Mouse (Mus musculus): ENCODE measurements around the gene Sema6b.

Gene Sema6b

DNA sequence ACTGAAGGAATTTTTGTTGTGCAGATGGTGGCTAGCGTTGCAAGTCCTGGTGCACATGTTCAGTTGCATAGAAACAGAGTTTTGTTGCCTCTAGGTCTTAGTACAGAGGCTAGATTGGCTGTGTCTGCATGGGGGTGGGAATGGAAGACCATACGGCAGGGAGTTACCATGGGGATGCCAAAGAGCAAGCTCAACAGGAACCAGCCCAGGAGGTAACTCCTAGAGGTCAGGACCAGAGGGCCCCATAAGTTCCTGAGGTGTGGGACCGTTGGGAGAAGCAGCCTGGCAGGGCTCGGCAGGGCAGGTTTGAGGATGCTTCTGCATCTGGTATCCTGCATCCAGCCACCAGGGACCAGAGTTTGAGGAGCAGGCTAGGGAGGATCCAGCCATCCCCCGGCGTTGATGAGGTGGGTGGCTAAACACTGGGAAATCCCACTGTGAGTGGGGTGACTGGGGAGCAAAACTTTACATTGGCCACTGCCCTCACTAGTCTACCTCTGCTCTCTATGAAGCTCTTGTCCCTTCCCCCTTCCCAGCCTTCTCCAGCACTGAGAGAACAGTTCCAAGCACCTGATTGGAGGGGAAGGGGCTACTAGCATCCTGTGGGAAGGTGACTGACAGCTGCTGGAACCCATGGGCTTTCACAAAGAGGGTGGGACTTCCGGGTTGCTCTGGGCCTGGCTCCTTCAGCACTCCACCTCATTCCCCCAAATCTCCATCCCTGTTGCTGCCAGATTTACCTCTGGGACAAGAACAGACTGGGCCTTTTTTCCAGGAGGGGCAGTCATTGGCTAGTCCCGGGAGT is 59.2 kb downstream of the Sema6b start:
- peak; percentile 96 for DNase-seq

DNA sequence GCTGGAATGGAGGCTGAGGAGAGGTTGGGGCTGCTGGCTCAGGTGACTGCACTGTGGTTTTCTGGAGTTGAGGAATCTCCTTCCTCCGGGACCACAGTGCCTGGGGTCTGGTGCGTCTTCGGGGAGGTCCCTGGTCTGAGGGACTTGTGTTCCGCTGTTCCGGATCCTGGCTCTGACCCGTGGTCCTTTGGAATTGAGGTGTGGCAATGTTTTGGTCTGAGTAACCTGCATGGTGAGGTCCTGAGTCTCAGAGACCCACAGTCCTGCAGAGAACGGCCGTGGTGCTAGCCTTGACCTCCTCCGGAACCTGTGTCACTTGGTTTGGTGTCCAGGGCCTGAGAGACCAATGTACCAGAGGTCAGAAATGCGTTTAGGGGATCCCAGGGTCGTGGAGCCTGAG is 60.2 kb downstream of the Sema6b start:
- peak; percentile 96 for DNase-seq

DNA sequence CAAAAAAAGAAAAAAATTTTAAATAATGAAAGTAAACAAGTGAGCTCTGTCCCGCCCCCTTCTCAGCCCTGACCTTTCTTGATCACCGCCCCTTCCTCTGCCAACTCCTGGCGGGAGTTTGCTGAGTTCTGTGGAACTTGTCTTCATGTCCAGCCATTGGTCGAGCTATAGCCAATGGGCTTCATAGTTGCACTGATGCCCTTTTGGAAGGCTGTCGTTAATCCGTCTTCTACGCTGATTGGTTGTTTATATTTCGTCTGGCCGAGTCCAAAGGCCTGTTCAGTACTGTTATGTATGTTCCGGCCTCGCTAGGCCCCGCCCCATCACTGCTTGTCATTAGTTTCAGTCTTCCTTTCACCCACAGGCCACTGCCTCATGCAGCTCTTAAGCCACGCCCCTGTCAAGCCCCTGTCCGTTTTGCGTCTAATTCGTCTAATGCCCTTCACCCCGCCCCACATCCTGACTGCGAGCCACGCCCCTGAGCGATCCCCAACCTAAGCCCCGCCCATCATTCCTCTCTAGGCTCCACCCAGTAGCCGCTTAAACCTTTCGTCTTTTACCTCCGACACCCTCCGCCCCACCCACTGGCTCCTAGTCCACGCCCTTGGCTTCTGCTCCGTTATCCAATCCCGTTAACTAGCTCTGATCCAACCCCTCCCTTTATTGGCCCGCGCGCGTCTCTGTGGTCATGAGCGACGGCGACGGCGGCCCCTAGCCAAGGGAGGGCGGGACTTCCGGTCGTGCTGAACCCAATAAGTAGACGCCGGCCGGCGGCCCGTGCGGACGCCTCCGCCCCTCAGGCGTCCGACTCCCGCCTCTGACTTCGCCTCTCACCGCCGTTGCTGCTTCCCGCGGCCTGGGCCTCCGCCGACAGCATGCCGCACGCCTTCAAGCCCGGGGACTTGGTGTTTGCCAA is 61.0 kb downstream of the Sema6b start, which contains the start of gene Hdgfl2:
Gene Hdgfl2 (plus strand): TSS at position 755 of the 916 bp plus-strand sequence.
- peak; percentile 100 for DNase-seq

DNA sequence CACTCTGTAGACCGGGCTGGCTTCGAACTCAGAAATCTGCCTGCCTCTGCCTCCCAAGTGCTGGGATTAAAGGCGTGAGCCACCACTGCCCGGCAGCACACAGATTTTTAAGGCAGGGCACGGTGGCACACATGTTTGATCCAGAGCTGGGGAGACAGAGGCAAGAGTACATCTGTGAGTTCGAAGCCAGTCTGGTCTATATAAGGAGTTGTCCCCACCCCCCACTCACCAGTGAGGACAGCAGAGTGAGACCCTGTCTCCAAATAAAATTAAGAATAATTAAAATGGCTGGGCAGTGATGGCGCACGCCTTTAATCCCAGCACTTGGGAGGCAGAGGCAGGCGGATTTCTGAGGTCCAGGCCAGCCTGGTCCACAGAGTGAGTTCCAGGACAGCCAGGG is 61.8 kb downstream of the Sema6b start:
- peak; percentile 95 for DNase-seq

DNA sequence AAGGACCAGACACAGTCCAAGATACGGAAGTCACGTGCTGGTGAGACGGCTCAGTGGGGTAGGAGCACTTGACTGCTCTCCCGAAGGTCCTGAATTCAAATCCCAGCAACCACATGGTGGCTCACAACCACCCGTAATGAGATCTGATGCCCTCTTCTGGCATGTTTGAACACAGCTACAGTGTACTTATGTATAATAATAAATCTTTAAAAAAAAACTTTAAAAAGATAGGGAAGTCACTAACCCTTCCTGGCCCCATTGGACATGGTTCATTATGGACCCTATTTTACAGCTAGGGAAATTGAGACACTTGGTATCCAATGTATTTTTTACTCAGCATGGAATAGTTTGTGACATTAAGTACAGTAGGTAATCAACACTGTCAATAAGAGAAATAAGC is 62.6 kb downstream of the Sema6b start:
- no peak for DNase-seq

DNA sequence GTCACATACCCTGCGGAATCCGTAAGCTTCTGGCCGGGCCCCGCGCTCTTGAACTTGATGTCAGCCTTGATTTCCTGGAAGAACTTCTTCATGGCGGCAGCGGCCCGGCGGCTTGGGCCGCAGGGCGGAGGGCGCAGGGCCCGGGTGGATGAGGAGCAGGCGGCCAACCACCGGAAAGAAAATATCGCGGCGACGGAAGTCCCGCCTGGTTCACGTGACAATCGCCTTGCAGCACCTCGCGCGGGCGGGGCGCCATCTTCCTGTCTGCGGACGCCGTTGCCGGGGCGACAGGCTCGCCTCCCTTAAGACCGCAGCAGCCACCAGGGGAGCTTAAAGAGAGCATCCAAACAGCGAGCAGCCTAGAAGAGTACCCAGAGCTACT is 65.3 kb downstream of the Sema6b start, which contains the start of gene Ubxn6:
Gene Ubxn6 (minus strand): TSS at position 202 of the 382 bp plus-strand sequence.
- DNase-seq: peak; percentile 100

DNA sequence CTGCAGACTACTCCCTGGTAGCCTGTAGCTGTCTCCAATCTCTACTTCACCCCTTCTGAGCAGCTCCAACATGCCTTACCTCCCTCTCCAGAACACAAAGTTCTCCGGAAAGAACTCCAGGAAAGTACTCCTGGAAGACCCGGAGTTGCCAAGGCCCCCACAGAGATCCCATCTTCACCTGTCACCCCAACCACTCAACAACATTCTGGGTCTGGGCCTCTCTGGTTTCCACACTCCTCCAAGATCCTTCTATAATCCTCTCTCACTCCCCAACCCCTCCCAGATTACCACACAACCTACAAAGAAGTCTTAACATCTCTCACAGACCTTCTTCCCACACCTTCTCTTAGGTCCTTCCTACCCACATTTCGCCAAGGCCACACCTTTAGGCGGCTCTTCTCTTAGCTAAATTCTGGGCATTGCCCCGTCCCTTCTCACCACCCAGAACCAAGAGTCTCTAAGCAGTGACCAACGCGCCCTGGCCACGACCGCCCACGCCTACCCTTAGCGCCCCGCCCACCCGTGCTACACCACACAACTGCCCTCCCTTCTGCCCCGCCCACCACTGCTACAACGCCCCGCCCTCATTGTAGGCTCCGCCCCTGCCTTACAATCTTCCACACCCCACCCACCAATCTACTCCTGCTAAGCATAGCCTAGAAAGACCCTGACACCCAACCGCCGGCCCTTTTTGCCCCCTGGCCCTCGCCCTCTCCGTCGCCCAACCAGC is 65.9 kb downstream of the Sema6b start:
- DNase-seq: peak; percentile 99
